Mouse (Mus musculus): ENCODE results near the gene Slc35c1.
"Not testable (repeated sequence)": the region's sequence is repeated elsewhere in the genome, so short reads cannot be mapped to it uniquely, and the experiment has no call there.

Slc35c1 gene

GRCm38 (mm10) chr2:92459921-92460707 lies at the start of gene Slc35c1:
Gene Slc35c1, minus strand, starts transcription at chr2:92460538.
- DNase-seq (ENCODE audit: low spot score): no peak

- no peak for DNase-seq (ENCODE audit: low spot score)
Measured at GRCm38 (mm10) chr2:92505291-92505690, 45.0 kb upstream of the Slc35c1 start.

GRCm38 (mm10) chr2:92503421-92503820 lies 43.1 kb upstream of the Slc35c1 start:
- DNase-seq (ENCODE audit: low spot score): no peak

GRCm38 (mm10) chr2:92499701-92500322 lies 39.5 kb upstream of the Slc35c1 start:
- no peak for DNase-seq (ENCODE audit: low spot score)

GRCm38 (mm10) chr2:92497112-92497511 lies 36.8 kb upstream of the Slc35c1 start:
- no peak for DNase-seq (ENCODE audit: low spot score)

- no peak for DNase-seq (ENCODE audit: low spot score)
Measured at GRCm38 (mm10) chr2:92496681-92497080, 36.3 kb upstream of the Slc35c1 start.

GRCm38 (mm10) chr2:92494956-92495355 lies 34.6 kb upstream of the Slc35c1 start:
- DNase-seq (ENCODE audit: low spot score): no peak

- DNase-seq (ENCODE audit: low spot score): no peak
Measured at GRCm38 (mm10) chr2:92494423-92494822, 34.1 kb upstream of the Slc35c1 start.

GRCm38 (mm10) chr2:92493656-92494390 lies 33.5 kb upstream of the Slc35c1 start:
- DNase-seq (ENCODE audit: low spot score): no peak

- no peak for DNase-seq (ENCODE audit: low spot score)
Measured at GRCm38 (mm10) chr2:92491950-92492501, 31.7 kb upstream of the Slc35c1 start.

GRCm38 (mm10) chr2:92490541-92490940 lies 30.2 kb upstream of the Slc35c1 start:
- no peak for DNase-seq (ENCODE audit: low spot score)

GRCm38 (mm10) chr2:92487791-92488190 lies 27.5 kb upstream of the Slc35c1 start:
- DNase-seq (ENCODE audit: low spot score): no peak

GRCm38 (mm10) chr2:92486911-92487310 lies 26.6 kb upstream of the Slc35c1 start:
- DNase-seq (ENCODE audit: low spot score): no peak

- peak; percentile 45 for DNase-seq (ENCODE audit: low spot score)
Measured at GRCm38 (mm10) chr2:92486403-92486802, 26.1 kb upstream of the Slc35c1 start.

- peak; percentile 30 for DNase-seq (ENCODE audit: low spot score)
Measured at GRCm38 (mm10) chr2:92485640-92486295, 25.4 kb upstream of the Slc35c1 start.

- no peak for DNase-seq (ENCODE audit: low spot score)
Measured at GRCm38 (mm10) chr2:92484256-92485025, 24.1 kb upstream of the Slc35c1 start.

- DNase-seq (ENCODE audit: low spot score): no peak
Measured at GRCm38 (mm10) chr2:92483505-92483904, 23.2 kb upstream of the Slc35c1 start.

- no peak for DNase-seq (ENCODE audit: low spot score)
Measured at GRCm38 (mm10) chr2:92482551-92482950, 22.2 kb upstream of the Slc35c1 start.

GRCm38 (mm10) chr2:92478313-92478688 lies 18.0 kb upstream of the Slc35c1 start:
- no peak for DNase-seq (ENCODE audit: low spot score)

- no peak for DNase-seq (ENCODE audit: low spot score)
Measured at GRCm38 (mm10) chr2:92477672-92478312, 17.5 kb upstream of the Slc35c1 start.

- not testable (repeated sequence) for DNase-seq (ENCODE audit: low spot score)
Measured at GRCm38 (mm10) chr2:92476580-92476979, 16.2 kb upstream of the Slc35c1 start.
